In genomic region chr10:60292209-60292608, GRCm38 (mm10) we compare ENCODE assay signal across 26 mouse cellular contexts.
"Had no signal": no experiment of that assay in that cellular context is flagged by ENCODE, and none has a peak within 500 bp of the region (broad histone marks: within the 10 kb centered on the region; RNA-seq: fewer than 3 reads in every experiment).

No protein-coding gene starts in this region.

- DNase-seq: cerebellum, adult 9-10 months; cerebellum, adult 9-11 months; cerebellum, postnatal 10 days; cerebellum, postnatal 14 days; cerebellum, postnatal 25 days; cerebellum, postnatal 36 days; embryo, embryonic 11 days; forebrain, postnatal 0 days; gastrocnemius, postnatal 10 days; gastrocnemius, postnatal 14 days; gastrocnemius, postnatal 25 days; gastrocnemius, postnatal 36 days; heart, adult 11 months; heart, adult 18-20 months; heart, adult 2 months had no signal

- H3K9me3 ChIP-seq: embryonic facial prominence, embryonic 10.5 days; embryonic facial prominence, embryonic 12.5 days; embryonic facial prominence, embryonic 13.5 days; embryonic facial prominence, embryonic 15.5 days; forebrain, embryonic 10.5 days; forebrain, embryonic 12.5 days; forebrain, embryonic 13.5 days; forebrain, embryonic 15.5 days had no signal

- H3K9ac ChIP-seq: embryonic facial prominence, embryonic 12.5 days; embryonic facial prominence, embryonic 13.5 days; embryonic facial prominence, embryonic 15.5 days; forebrain, embryonic 12.5 days; forebrain, embryonic 13.5 days; forebrain, embryonic 15.5 days; forebrain, postnatal 0 days had no signal

- H3K4me2 ChIP-seq: embryonic facial prominence, embryonic 12.5 days; embryonic facial prominence, embryonic 13.5 days; embryonic facial prominence, embryonic 15.5 days; forebrain, embryonic 12.5 days; forebrain, embryonic 13.5 days; forebrain, embryonic 15.5 days had no signal

- H3K27me3 ChIP-seq: embryonic facial prominence, embryonic 12.5 days; embryonic facial prominence, embryonic 13.5 days; embryonic facial prominence, embryonic 15.5 days; forebrain, embryonic 12.5 days; forebrain, embryonic 13.5 days; forebrain, embryonic 15.5 days had no signal

- H3K4me3 ChIP-seq: embryonic facial prominence, embryonic 10.5 days; embryonic facial prominence, embryonic 12.5 days; embryonic facial prominence, embryonic 13.5 days; embryonic facial prominence, embryonic 15.5 days; erythroblast, embryonic 14.5 days; forebrain, embryonic 10.5 days; forebrain, embryonic 12.5 days; forebrain, embryonic 13.5 days; forebrain, embryonic 15.5 days; heart, adult 2 months had no signal

- H3K27ac ChIP-seq: embryonic facial prominence, embryonic 10.5 days; embryonic facial prominence, embryonic 12.5 days; embryonic facial prominence, embryonic 13.5 days; embryonic facial prominence, embryonic 15.5 days; forebrain, embryonic 10.5 days; forebrain, embryonic 12.5 days; forebrain, embryonic 13.5 days; forebrain, embryonic 15.5 days; heart, adult 2 months had no signal

- ATAC-seq: forebrain, embryonic 13.5 days; forebrain, embryonic 14.5 days; forebrain, embryonic 15.5 days; forebrain, embryonic 16.5 days; forebrain, postnatal 0 days had no signal
